Mouse (Mus musculus): ENCODE measurements around the gene Itln1.

DNA sequence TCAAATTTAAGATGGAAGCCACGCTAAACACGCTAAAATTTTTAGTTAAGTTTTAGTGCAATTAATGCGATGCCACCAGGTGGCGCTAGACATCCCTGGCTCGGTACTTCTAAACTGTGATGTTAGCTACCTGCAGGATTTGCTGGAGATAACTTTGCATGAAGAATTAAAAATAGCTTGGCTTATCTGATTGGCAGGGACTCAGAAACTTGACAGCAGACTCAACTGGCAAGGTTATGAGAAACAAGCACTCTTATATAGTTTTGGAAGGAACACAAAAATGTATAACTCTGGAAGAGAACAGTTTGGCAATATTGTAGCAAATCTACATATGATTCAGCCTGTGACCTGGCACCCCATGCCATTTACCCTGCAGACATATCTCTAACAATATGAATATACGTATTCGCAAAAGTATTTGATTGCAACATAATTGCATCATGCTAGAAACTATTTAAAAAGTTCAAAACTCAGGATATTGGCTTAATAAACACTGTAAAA lies 64.7 kb downstream of the Itln1 start:
- peak; percentile 90 for TF ChIP-seq CTCF (conservative IDR thresholded peaks at IDR 0.05; ENCODE audit: low read length)
- no peak for TF ChIP-seq POU5F1 (IDR thresholded peaks at IDR 0.05; ENCODE audit: borderline replicate concordance, low read length)
